Mouse (Mus musculus): ENCODE measurements at regions not wholly inside any gene's neighbourhood (a gene's known extent, or its start where the extent isn't known, plus 50 kb on each side); places are given as distances from the start of the nearest gene placed in this dataset.

DNA sequence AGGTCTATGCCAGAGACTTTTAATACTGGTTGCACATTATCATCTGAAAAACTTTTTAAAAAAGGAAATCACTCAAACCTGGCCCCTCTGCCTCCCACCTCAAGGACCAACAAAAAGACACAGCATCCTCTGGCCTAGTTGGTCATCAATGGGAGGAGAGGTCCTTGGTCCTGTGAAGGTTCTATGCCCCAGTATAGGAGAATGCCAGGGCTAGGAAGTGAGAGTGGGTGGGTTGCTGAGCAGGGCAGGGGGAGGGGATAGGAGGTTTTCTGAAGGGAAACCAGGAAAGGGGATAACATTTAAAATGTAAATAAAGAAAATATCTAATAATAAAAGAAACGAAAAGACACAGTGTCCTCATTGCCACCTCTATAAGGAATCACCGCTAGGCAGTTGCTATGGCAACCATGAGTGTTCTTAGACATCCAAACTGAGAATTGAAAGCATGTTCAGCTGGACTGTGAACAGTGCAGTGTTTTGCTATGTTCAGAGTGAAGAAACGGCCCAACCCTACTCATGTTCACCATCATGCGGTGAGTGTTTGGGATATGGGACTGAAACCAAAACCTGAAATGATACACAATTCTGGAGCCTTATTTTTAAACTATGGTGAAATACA is 82.5 kb upstream of the 4933402D24Rik start:
- DNase-seq (ENCODE audit: low spot score) = no peak

DNA sequence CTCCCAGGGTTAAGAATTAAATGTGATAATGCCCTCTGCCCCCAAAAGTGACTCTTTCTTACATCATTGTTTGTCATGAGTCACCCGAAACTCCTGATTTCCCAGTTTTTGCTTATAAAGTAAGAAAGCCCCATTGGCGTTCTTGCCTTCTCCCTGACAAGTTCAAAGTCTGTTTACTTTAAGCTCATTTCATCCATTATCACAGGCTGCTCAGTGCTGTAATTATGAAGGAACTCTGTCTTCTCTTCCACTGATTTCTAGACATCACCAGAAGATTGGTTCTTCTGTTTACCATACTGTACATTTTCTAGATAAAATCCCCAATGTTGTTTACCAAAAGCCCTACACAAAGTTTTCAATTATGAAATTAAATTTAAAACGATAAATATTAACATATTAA is 81.2 kb upstream of the 4933402D24Rik start:
- no peak for DNase-seq (ENCODE audit: low spot score)

DNA sequence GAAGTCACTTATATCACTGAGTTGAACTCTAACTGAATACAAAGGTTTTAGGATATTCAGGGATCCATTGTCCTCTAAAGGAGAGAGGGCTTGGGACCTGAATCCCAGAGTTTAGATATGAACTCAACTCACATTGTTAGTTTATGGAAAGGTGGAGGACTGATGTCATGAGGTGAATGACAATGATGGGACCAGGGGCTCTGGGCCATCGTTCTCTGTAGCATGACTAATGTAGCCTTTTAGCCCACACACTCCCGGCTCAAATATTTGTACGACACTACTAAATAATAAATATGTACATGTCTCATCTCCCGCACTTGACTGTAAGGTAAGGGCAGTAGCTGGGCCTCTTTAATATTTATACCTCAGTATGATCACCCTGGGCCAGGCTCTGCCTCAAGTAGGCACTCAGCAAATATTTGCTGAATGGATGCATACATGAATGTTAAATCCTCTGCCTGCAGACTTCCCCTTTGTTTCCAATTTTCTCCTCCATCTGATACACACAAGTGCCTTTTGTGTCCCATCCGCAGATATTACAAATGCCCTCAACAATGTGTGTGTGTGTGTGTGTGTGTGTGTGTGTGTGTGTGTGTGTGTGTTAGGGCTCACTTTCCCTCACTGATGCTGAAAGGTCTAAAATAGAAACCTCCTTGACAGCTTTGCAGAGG is 59.2 kb upstream of the 4933402D24Rik start:
- DNase-seq (ENCODE audit: low spot score) = no peak

DNA sequence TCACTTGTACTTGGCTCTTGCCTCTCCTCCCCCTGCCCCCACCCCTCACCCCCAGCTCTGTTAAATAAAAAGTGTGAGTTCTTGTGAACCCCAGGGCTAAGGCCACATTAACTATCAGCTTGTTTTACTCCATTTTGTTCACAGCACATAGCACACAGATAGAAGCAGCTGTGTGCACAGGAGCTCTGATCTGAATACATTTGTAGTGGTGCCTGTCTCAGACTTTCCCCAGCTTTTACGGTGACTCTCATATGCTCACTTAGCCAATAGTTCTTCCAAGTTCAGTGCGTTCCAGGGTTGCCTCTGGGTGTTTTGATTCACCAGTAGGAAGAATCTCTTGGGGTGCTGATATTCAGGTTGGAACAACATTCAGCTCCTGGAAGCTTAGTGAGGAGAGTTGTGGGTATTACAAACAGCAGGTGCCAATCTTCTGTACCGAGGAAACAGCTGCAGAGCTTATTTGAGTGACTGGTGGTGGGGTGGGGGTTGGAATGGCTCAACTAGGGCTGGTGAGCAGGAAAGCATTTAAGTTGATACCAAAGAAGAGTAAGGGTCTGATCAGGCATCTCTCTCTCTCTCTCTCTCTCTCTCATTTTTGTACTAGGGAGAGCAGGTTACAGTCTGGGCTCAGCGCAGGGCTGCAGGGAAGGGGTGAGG is 51.7 kb upstream of the 4933402D24Rik start:
- DNase-seq (ENCODE audit: low spot score) = no peak

DNA sequence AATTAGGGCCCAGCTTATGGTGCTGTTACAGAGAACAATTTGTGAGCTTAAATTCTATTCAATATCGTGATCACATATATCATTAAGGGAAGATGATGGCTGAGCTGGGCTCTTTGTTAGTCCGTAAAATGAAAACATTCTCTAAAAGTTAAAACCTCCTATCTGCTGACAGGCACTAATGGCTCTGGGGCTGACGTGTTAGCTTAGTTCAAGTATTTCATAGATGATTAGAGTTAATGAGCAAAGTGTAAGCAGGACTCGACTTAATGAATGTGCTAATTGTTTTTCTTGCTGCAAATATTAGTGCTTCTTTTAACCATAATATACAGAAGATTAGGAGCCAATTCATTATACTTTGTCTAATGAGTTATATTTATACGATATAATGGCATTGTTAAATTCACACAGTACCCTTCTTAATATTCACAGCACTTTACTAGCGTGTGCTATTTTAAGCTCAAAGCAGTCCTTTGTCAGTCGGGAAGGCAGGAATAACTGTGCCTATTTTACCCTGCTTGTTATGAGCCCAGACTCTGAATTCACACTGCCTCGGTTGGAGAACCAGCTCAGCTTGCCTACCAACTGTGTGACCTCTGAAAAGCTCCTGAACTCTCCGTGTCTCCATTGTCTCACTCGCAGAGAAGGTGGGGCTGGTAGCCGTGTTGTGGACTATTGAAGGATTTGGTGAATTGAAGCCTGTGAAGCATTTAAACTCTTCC is 50.6 kb upstream of the 4933402D24Rik start:
- DNase-seq (ENCODE audit: low spot score) = no peak
